Mouse (Mus musculus) myocyte (in vitro differentiated cells): ENCODE measurements at regions not wholly inside any gene's neighbourhood (a gene's known extent, or its start where the extent isn't known, plus 50 kb on each side); places are given as distances from the start of the nearest gene placed in this dataset.

Experiments used
- H3K27me3 ChIP-seq: one replicate; pipeline ENCODE4 v1.6.1; 2011; ENCODE audit not compliant: control insufficient read depth, insufficient read depth, insufficient read length
- H3K36me3 ChIP-seq: one replicate; pipeline ENCODE4 v1.6.1; 2011; ENCODE audit not compliant: control insufficient read depth, insufficient read depth
- H3K4me2 ChIP-seq: one replicate; pipeline ENCODE4 v1.6.1; 2011; ENCODE audit warnings: low read depth, control low read depth
- H3K4me3 ChIP-seq: one replicate; pipeline ENCODE4 v1.5.1; 2011; ENCODE audit warnings: mild to moderate bottlenecking, control low read depth, moderate library complexity
- H3K79me2 ChIP-seq: one replicate; pipeline ENCODE4 v1.6.1; 2011; ENCODE audit not compliant: control insufficient read depth, insufficient read depth
- H3ac ChIP-seq: one replicate; pipeline ENCODE4 v1.6.1; 2011; ENCODE audit not compliant: control insufficient read depth, insufficient read length
- CEBPB ChIP-seq: IDR thresholded peaks from 2 replicates; pipeline ENCODE4 v1.6.1; 2011; ENCODE audit warnings: mild to moderate bottlenecking, moderate library complexity; ENCODE audit not compliant: poor library complexity, insufficient read depth, severe bottlenecking
- E2F4 ChIP-seq: IDR thresholded peaks from one replicate; pipeline ENCODE4 v1.6.1; 2011; ENCODE audit warnings: mild to moderate bottlenecking, control low read depth, moderate library complexity; ENCODE audit not compliant: insufficient read depth
- MAX ChIP-seq: IDR thresholded peaks from one replicate; pipeline ENCODE4 v1.6.1; 2011; ENCODE audit warnings: low read depth, mild to moderate bottlenecking, control low read depth
- MYOD1 ChIP-seq, 3 experiments: IDR thresholded peaks; one replicate each; pipeline ENCODE4 v1.6.1; 2011; ENCODE audit warnings: control low read depth in 2 of 3, low read depth in 2 of 3, mild to moderate bottlenecking in 2 of 3, moderate library complexity in 1 of 3; ENCODE audit not compliant: insufficient read length in 2 of 3, control insufficient read depth in 1 of 3
- MYOG ChIP-seq, 3 experiments: IDR thresholded peaks; one replicate each; pipeline ENCODE4 v1.6.1; 2011; ENCODE audit warnings: control low read depth in 2 of 3, low read depth in 2 of 3, mild to moderate bottlenecking in 2 of 3; ENCODE audit not compliant: insufficient read length in 2 of 3, control insufficient read depth in 1 of 3, insufficient read depth in 1 of 3
- POLR2A ChIP-seq: IDR thresholded peaks from one replicate; pipeline ENCODE4 v1.6.1; 2011; ENCODE audit warnings: low read depth, mild to moderate bottlenecking, control low read depth, moderate library complexity; ENCODE audit not compliant: insufficient read length
- POLR2AphosphoS2 ChIP-seq: IDR thresholded peaks from one replicate; pipeline ENCODE4 v1.6.1; 2011; ENCODE audit warnings: low read depth, control low read depth; ENCODE audit not compliant: insufficient read length
- REST ChIP-seq: IDR thresholded peaks from one replicate; pipeline ENCODE4 v1.6.1; 2011; ENCODE audit warnings: mild to moderate bottlenecking, control low read depth, moderate library complexity; ENCODE audit not compliant: insufficient read depth, insufficient read length
- SRF ChIP-seq: IDR thresholded peaks from one replicate; pipeline ENCODE4 v1.6.1; 2011; ENCODE audit warnings: low read depth; ENCODE audit not compliant: control insufficient read depth, insufficient read length
- TCF12 ChIP-seq: IDR thresholded peaks from one replicate; pipeline ENCODE4 v1.6.1; 2011; ENCODE audit warnings: mild to moderate bottlenecking, control low read depth; ENCODE audit not compliant: poor library complexity, insufficient read depth, severe bottlenecking
- TCF3 ChIP-seq: IDR thresholded peaks from one replicate; pipeline ENCODE4 v1.6.1; 2011; ENCODE audit warnings: low read depth, control low read depth; ENCODE audit not compliant: insufficient read length
- USF1 ChIP-seq: IDR thresholded peaks from one replicate; pipeline ENCODE4 v1.6.1; 2011; ENCODE audit warnings: low read depth, mild to moderate bottlenecking, control low read depth, moderate library complexity

GRCm38 (mm10) chr3:103432254-103432653, 142.8 kb upstream of the Syt6 start:
- Histone ChIP-seq H3K4me2 (no peak overlapping the region), H3K36me3 (no peaks in the 10 kb centered on the region), H3K27me3 (no peaks in the 10 kb centered on the region), H3K79me2 (no peaks in the 10 kb centered on the region), H3ac (no peak overlapping the region), H3K4me3 (no peak overlapping the region)
- TF ChIP-seq SRF, result no peak
- no peak for TF ChIP-seq USF1
- no peak for TF ChIP-seq MYOG (IDR thresholded peaks at IDR 0.05; ENCODE audit: control insufficient read depth in 1 of 3, insufficient read depth in 1 of 3, insufficient read length in 2 of 3, low read depth in 2 of 3)
- TF ChIP-seq TCF12, result no peak
- no peak for TF ChIP-seq POLR2AphosphoS2
- no peak for TF ChIP-seq CEBPB

DNA sequence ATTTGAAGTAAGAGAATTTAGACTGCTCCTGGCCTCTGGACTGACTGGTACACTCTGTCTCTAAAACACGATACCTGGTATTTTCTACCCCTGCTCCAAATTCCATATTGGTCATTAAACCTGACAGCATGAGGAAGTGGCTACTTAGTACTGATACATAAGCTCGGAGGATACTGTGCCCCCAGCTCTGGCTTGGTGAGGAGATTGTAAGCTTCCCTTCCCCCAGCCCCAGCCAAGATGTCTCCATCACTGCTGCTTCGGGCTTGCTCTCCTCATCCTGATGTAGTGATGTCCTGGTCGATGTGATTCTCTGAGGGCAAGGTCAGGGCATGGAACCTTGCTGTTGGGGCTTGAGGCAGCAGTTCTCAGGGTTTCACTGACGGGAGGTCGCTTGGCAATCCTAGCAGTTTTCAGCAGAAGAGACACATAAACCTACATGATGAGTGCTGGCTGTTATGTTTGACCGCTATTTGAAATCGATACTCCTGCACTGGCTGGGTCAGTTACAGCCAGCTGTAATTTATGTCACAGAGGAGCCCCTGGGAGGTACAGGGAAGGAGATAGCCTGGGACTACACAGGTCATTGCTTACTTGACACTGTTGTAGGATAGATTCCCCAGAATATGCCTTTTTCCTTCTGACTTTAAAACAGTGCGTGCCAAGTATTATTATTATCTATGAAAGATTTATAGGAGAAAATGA, 138.0 kb upstream of the Syt6 start:
- Histone ChIP-seq H3K79me2 (no peaks in the 10 kb centered on the region), H3K4me3 (no peak overlapping the region), H3ac (no peak overlapping the region), H3K27me3 (no peaks in the 10 kb centered on the region), H3K4me2 (no peak overlapping the region), H3K36me3 (no peaks in the 10 kb centered on the region)
- TF ChIP-seq SRF (no peak), POLR2AphosphoS2 (no peak), REST (no peak), CEBPB (no peak), E2F4 (no peak), TCF12 (no peak), USF1 (no peak), MYOG (IDR thresholded peaks at IDR 0.05; ENCODE audit: control insufficient read depth in 1 of 3, insufficient read depth in 1 of 3, insufficient read length in 2 of 3, low read depth in 2 of 3) (no peak), MAX (no peak), TCF3 (no peak), MYOD1 (IDR thresholded peaks at IDR 0.05; ENCODE audit: control insufficient read depth in 1 of 3, insufficient read length in 2 of 3, low read depth in 2 of 3) (no peak), POLR2A (no peak)

GRCm38 (mm10) chr3:103438791-103439354, 136.2 kb upstream of the Syt6 start:
- no peaks in the 10 kb centered on the region for H3K36me3 ChIP-seq
- no peak overlapping the region for H3K4me3 ChIP-seq
- no peaks in the 10 kb centered on the region for H3K27me3 ChIP-seq
- H3K4me2 ChIP-seq, result no peak overlapping the region
- H3ac ChIP-seq, result no peak overlapping the region
- TF ChIP-seq MAX (no peak), POLR2A (no peak), SRF (no peak), TCF3 (no peak), E2F4 (no peak), MYOD1 (IDR thresholded peaks at IDR 0.05; ENCODE audit: control insufficient read depth in 1 of 3, insufficient read length in 2 of 3, low read depth in 2 of 3) (no peak), REST (no peak), USF1 (no peak), MYOG (IDR thresholded peaks at IDR 0.05; ENCODE audit: control insufficient read depth in 1 of 3, insufficient read depth in 1 of 3, insufficient read length in 2 of 3, low read depth in 2 of 3) (no peak), POLR2AphosphoS2 (no peak), TCF12 (no peak), CEBPB (no peak)
- H3K79me2 ChIP-seq, result no peaks in the 10 kb centered on the region

GRCm38 (mm10) chr3:103443247-103443646, 131.8 kb upstream of the Syt6 start:
- H3K4me2 ChIP-seq, result no peak overlapping the region
- no peak overlapping the region for H3ac ChIP-seq
- no peak for TF ChIP-seq USF1
- TF ChIP-seq TCF12, result no peak
- TF ChIP-seq CEBPB, result no peak
- TF ChIP-seq MYOG (IDR thresholded peaks at IDR 0.05; ENCODE audit: control insufficient read depth in 1 of 3, insufficient read depth in 1 of 3, insufficient read length in 2 of 3, low read depth in 2 of 3), result no peak
- no peak for TF ChIP-seq MYOD1 (IDR thresholded peaks at IDR 0.05; ENCODE audit: control insufficient read depth in 1 of 3, insufficient read length in 2 of 3, low read depth in 2 of 3)
- no peak for TF ChIP-seq E2F4
- no peak for TF ChIP-seq SRF
- H3K27me3 ChIP-seq, result no peaks in the 10 kb centered on the region
- no peaks in the 10 kb centered on the region for H3K36me3 ChIP-seq
- no peak overlapping the region for H3K4me3 ChIP-seq
- no peaks in the 10 kb centered on the region for H3K79me2 ChIP-seq
